Mouse (Mus musculus): ENCODE data around the gene Smad3. TPM values are rescaled to one million over a fixed set of nuclear protein-coding genes. Genes with fewer than 3 reads are reported as not detected.

Smad3 gene
- polyA plus RNA-seq, 1 experiment: not detected

DNA sequence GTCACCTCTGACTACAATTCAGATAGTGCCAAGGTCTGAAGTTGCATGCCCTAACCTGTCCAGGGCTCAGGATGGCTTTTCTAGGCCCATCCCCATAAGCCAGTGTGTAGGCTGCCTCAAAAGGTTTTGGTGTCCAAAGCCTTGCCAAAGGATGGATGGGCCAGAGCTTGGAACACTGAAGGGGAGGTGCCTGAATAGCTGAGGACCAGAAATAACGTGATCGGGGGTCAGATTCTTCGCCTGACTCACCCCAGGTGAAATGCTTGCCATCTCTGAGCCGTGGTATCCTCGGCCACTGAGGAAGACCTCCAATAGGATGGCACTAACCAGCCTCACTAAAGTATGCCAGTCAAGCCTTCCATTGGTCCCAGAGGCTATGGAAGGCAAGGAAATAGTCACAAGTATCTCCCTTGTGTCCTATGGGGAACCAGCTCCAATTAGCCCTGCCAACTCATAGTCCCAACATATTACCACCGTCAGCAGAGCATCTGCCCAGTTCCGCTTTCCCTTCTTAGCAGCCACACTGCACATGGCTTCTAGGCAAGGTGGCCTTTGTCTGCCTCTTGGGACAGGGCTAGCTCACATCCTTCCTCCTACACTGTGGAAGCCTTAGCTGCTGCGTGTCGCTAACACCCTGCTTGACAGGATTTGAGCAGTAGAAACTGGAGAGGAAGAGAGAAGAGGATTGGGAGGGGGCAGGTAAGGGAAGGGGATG, 26.5 kb downstream of the Smad3 start:
- H3K4me1 ChIP-seq (ENCODE audit: control insufficient read depth, insufficient read depth, low read length): peaks cover 16% of the 10 kb centered on the region
- H3K4me3 ChIP-seq (ENCODE audit: insufficient read depth, low read depth, low read length): no peak overlapping the region
- 90% methylated on average over 9 of the region's 9 CpGs for WGBS
- H3K27ac ChIP-seq (ENCODE audit: insufficient read depth, low read depth, low read length): no peak overlapping the region
- TF ChIP-seq CTCF (IDR thresholded peaks at IDR 0.05; ENCODE audit: insufficient read depth, low read depth, low read length) (no peak), POLR2A (IDR thresholded peaks at IDR 0.05; ENCODE audit: insufficient read depth, low read depth, low read length) (no peak)

DNA sequence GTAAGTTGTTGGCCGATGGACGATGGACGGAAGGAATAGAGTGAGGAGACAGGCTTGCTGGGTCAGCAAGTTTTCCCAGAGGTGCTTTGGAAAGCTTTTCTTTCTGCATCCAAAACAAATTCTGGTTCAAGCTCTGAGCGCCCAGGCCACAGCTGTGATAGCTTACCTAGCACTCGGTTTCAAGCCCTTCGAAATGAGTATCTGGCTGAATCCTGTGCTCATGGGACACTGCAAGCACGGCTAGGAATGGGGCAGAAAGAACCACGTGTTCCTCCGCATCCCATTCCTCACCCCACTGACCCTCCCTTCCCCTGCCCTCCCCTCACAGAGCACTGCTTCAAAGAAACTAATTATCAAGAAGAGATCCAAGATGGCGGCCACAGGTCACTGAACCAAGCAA, 28.8 kb downstream of the Smad3 start:
- peaks cover 12% of the 10 kb centered on the region for H3K4me1 ChIP-seq (ENCODE audit: control insufficient read depth, insufficient read depth, low read length)
- H3K4me3 ChIP-seq (ENCODE audit: insufficient read depth, low read depth, low read length): no peak overlapping the region
- WGBS: 93% methylated on average over 10 of the region's 10 CpGs
- no peak overlapping the region for H3K27ac ChIP-seq (ENCODE audit: insufficient read depth, low read depth, low read length)
- TF ChIP-seq POLR2A (IDR thresholded peaks at IDR 0.05; ENCODE audit: insufficient read depth, low read depth, low read length) (no peak), CTCF (IDR thresholded peaks at IDR 0.05; ENCODE audit: insufficient read depth, low read depth, low read length) (no peak)

DNA sequence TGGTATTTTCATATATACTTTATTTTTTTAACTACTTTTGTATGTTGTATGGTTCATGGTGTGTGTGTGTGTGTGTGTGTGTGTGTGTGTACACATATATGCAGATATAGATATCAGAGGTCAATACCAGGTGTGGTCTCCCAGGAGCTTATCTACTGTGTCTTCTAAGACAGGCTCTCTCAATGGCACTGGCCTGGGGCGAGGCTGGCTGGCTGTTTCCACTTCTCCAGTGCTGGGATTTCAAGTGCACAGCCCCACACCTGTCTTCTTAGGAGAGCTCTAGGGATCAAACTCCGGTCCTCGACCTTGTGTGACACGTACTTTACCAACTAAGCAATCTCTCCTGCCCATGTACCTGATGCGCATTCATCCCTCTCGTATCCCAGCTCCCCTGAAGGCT, 30.7 kb downstream of the Smad3 start:
- Histone ChIP-seq H3K27ac (ENCODE audit: insufficient read depth, low read depth, low read length) (no peak overlapping the region), H3K4me1 (ENCODE audit: control insufficient read depth, insufficient read depth, low read length) (peaks cover 19% of the 10 kb centered on the region), H3K4me3 (ENCODE audit: insufficient read depth, low read depth, low read length) (no peak overlapping the region)
- WGBS: 95% methylated on average over 6 of the region's 6 CpGs
- no peak for TF ChIP-seq POLR2A (IDR thresholded peaks at IDR 0.05; ENCODE audit: insufficient read depth, low read depth, low read length)
- TF ChIP-seq CTCF (IDR thresholded peaks at IDR 0.05; ENCODE audit: insufficient read depth, low read depth, low read length): no peak

DNA sequence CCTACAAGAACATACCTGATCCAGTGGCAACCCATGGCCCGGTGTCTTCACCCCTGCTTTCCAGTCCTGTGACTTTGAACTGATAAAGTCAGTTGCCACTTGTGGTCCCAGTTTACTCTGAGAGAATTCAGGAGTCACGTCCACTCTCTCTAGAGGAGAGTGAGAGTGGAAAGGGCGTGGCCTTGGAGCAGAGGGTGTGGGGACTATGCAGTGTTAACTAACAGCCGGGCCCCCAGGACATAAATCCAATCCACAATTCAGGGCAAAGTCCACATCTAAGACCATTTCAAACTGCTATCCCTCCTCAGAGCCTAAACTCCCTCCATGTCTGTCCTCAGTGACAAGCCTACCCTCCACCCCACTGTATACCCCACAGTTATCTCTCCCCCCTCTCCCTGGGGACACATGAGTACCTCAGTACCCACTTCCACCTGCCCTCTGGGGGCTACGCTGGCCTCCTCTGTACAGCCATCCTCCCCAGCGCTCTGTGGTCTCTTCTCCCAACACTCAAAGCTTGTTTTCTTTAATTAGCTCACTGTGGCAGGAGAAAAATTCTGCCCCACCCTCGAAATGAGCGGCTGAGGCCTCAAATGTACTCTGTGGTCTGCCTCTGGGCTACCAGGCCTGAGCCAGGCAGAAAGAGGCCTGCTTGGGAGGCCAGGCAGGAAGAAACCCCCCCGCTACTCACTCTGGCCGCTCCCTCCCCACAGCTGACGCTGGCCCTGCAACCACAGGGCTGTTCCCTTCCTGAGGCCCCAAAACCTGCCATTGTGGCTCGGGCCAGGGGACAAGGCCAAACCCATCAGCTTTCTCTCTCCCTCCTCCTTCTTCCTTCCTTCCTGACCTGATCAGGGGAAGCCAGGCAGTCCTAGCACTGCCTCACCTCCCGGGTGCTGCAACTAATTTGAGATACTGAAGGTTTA, 31.4 kb downstream of the Smad3 start:
- Histone ChIP-seq H3K4me3 (ENCODE audit: insufficient read depth, low read depth, low read length) (no peak overlapping the region), H3K27ac (ENCODE audit: insufficient read depth, low read depth, low read length) (no peak overlapping the region), H3K4me1 (ENCODE audit: control insufficient read depth, insufficient read depth, low read length) (peaks cover 20% of the 10 kb centered on the region)
- WGBS: 84% methylated on average over 13 of the region's 13 CpGs
- TF ChIP-seq POLR2A (IDR thresholded peaks at IDR 0.05; ENCODE audit: insufficient read depth, low read depth, low read length) (no peak), CTCF (IDR thresholded peaks at IDR 0.05; ENCODE audit: insufficient read depth, low read depth, low read length) (no peak)

DNA sequence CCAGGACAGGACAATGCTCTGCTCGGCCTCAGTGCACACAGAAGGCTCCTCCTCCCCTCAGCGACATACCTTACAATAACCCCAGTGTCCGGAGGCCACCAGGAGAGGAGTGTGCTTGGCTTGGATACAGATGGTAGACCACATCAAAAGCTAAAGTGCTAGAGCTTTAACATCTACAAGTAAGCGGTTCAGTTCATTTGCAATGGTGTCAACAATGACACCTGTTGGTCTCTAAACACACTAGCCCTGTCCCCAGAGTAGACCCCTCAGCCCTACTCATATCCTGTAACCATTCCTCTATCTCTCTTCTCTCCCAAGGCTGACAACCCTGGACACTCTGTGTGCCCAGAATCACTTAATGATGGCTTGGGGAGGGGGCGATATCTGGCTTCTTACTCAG, 33.0 kb downstream of the Smad3 start:
- H3K27ac ChIP-seq (ENCODE audit: insufficient read depth, low read depth, low read length): no peak overlapping the region
- TF ChIP-seq POLR2A (IDR thresholded peaks at IDR 0.05; ENCODE audit: insufficient read depth, low read depth, low read length): no peak
- no peak for TF ChIP-seq CTCF (IDR thresholded peaks at IDR 0.05; ENCODE audit: insufficient read depth, low read depth, low read length)
- 87% methylated on average over 5 of the region's 5 CpGs for WGBS
- H3K4me3 ChIP-seq (ENCODE audit: insufficient read depth, low read depth, low read length): no peak overlapping the region
- H3K4me1 ChIP-seq (ENCODE audit: control insufficient read depth, insufficient read depth, low read length): peaks cover 25% of the 10 kb centered on the region

DNA sequence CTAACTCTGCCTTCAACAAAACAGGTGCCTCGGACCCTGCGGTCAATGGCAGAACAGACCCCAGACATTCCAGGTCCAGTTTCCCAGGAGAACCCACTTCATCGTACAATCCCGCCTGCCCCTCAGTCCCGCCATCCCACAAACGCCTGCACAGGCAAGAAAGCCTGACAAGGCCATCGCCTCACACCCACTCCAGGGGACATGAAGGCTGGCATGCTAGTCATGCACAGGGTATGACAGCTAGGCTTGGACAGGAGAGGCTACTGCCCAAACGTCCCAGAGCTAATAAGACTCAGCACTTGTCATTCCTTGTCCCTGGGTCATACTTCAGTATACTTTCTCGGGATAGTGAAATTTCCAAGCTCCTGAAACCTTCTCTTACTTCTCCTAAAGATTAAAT, 34.9 kb downstream of the Smad3 start:
- H3K4me1 ChIP-seq (ENCODE audit: control insufficient read depth, insufficient read depth, low read length): peaks cover 35% of the 10 kb centered on the region
- H3K27ac ChIP-seq (ENCODE audit: insufficient read depth, low read depth, low read length): no peak overlapping the region
- 92% methylated on average over 9 of the region's 9 CpGs for WGBS
- H3K4me3 ChIP-seq (ENCODE audit: insufficient read depth, low read depth, low read length): no peak overlapping the region
- no peak for TF ChIP-seq POLR2A (IDR thresholded peaks at IDR 0.05; ENCODE audit: insufficient read depth, low read depth, low read length)
- no peak for TF ChIP-seq CTCF (IDR thresholded peaks at IDR 0.05; ENCODE audit: insufficient read depth, low read depth, low read length)

DNA sequence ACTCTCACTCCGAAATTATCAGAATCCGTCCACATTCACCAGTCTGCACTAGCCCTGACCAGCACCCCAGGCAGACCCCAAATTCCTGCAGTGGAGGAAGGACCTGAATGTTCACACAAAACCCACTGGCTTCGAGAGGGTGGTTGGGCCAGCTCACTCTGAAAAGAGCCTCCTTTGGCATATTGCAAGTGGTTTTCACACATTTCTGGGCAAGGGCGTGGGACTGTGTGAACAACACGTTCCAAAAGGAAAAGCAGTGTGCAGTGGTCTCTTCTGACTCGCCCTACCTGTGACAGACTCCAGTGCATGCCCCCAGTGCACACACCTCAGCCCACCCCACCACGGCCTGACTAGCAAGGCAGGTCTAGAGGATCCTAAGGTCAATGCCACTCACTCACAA, 35.4 kb downstream of the Smad3 start:
- peaks cover 40% of the 10 kb centered on the region for H3K4me1 ChIP-seq (ENCODE audit: control insufficient read depth, insufficient read depth, low read length)
- TF ChIP-seq POLR2A (IDR thresholded peaks at IDR 0.05; ENCODE audit: insufficient read depth, low read depth, low read length): no peak
- TF ChIP-seq CTCF (IDR thresholded peaks at IDR 0.05; ENCODE audit: insufficient read depth, low read depth, low read length): no peak
- 97% methylated on average over 7 of the region's 7 CpGs for WGBS
- no peak overlapping the region for H3K27ac ChIP-seq (ENCODE audit: insufficient read depth, low read depth, low read length)
- H3K4me3 ChIP-seq (ENCODE audit: insufficient read depth, low read depth, low read length): no peak overlapping the region

DNA sequence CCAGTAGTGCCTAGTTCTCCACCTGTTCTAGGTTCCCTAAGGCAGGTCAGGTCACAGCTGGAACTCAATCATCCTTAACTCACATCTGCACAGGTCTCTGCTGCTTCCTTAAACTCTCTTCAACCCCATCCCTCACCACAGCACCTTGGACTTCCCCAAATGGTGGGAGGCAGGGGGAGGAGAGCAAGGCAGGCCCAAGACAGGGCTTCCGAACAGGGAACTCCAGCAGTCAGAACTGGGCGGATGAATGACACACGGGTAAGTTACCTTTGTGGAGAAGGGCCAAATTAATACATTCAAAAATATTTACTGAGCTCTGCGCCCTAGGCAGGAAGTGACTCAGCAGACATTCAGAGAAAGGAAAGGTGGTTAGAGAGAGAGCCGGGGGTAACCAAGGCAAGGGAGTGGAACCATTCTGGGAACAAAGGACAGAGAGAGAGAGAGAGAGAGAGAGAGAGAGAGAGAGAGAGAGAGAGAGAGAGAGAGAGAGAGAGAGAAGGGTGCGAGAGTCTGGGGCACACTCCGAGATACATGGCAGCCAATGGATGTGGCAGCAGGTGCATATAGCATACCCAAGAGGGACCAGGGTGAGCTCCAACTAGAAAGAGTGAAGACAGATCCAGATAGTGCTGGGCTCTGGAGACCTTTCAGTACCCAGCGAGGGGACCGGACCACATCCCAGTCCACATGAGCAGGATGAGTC, 36.1 kb downstream of the Smad3 start:
- TF ChIP-seq POLR2A (IDR thresholded peaks at IDR 0.05; ENCODE audit: insufficient read depth, low read depth, low read length): no peak
- TF ChIP-seq CTCF (IDR thresholded peaks at IDR 0.05; ENCODE audit: insufficient read depth, low read depth, low read length): no peak
- WGBS: 90% methylated on average over 9 of the region's 9 CpGs
- Histone ChIP-seq H3K4me1 (ENCODE audit: control insufficient read depth, insufficient read depth, low read length) (peaks cover 40% of the 10 kb centered on the region), H3K4me3 (ENCODE audit: insufficient read depth, low read depth, low read length) (no peak overlapping the region), H3K27ac (ENCODE audit: insufficient read depth, low read depth, low read length) (no peak overlapping the region)
